Mouse (Mus musculus) adrenal gland, postnatal 36 days (tissue): ENCODE data around the gene Rtraf. TPM values are rescaled to one million over a fixed set of nuclear protein-coding genes. Genes with fewer than 3 reads are reported as not detected.
"Not testable (repeated sequence)": the region's sequence is repeated elsewhere in the genome, so short reads cannot be mapped to it uniquely, and the experiment has no call there.

Experiments
- DNase-seq, 2 experiments: peaks; one replicate each; pipeline ENCODE4 v3.0.0; 2021; ENCODE audit warnings: mixed read lengths in 1 of 2
- long read RNA-seq, 2 experiments: library from polyadenylated mRNA; stranded (forward); transcript quantifications; one replicate each; pipeline ENCODE4 v2.0.0; 2021; ENCODE audit warnings: borderline sequencing depth in 2 of 2
- total RNA-seq, 2 experiments: library from RNA; stranded (reverse); gene quantifications; 2 replicates each; pipeline ENCODE4 v1.2.3; 2021

The Rtraf gene
- 10 to 100 TPM; 74.1 to 76.9 TPM for total RNA-seq
- long read RNA-seq, experiment 1, transcript Rtraf-201 (8 exons, 1,562 nt) = major isoform, 186 of 246 reads
- long read RNA-seq, experiment 1, partial matches to known transcripts = 2 of 246 reads
- long read RNA-seq, experiment 1, other reads (novel, unspliced or antisense) = 58 of 246 reads
- long read RNA-seq, experiment 2, transcript Rtraf-201 (8 exons, 1,562 nt) = major isoform, 62 of 91 reads
- long read RNA-seq, experiment 2, partial matches to known transcripts = 0 of 91 reads
- long read RNA-seq, experiment 2, other reads (novel, unspliced or antisense) = 29 of 91 reads

- DNase-seq = peak; percentile 95 to 97
Measured at GRCm38 (mm10) chr14:19823321-19824142, at the start of gene Rtraf. TSS of gene Rtraf (minus strand) at chr14:19823824.

DNA sequence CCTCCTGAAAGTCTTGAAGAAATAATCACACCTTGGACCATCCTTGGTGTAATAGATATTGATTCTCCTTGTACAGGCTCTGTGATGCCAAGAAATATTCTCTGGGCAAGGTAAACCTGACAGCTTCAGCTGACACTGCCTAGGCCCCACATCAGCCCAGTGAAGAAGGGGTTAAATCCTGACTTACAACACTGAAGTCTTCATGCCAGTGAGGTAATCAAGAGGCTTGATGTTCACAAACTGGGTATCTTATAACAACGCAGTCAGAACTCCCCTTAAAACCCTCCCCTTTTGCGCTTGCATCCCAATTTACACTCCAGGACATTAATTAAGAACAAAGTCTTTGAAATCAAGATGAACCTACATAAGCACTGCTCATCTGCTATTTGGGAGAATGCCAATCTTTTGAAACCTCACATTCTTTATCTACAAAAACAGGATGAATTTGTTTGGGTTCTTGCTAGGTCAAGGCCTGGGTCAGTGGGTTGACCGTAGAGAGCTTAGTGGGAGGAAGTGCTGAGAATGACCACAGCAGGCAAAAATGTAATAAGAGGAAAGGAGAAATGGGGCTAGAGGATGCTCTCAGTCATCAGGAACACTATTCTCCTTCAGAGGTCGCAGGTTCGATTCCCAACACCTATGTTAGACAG lies 43.8 kb upstream of the Rtraf start:
- DNase-seq = peak; percentile 12 to 42

DNA sequence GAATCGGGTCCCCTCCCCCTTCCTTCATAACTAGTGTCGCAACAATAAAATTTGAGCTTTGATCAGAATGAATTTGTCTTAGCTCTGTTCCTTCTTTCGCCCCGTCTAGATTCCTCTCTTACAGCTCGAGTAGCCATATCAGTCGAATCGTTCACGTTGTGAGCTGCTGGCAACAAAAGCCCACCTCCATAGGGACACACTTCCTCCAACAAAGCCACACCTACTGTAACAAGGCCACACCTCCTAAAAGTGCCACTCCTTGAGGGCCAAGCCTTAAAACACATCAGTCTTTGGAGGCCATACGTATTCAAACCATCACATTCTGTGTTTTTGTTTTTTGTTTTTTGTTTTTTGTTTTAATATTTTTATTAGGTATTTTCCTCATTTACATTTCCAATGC lies 41.5 kb upstream of the Rtraf start:
- not testable (repeated sequence) for DNase-seq

DNA sequence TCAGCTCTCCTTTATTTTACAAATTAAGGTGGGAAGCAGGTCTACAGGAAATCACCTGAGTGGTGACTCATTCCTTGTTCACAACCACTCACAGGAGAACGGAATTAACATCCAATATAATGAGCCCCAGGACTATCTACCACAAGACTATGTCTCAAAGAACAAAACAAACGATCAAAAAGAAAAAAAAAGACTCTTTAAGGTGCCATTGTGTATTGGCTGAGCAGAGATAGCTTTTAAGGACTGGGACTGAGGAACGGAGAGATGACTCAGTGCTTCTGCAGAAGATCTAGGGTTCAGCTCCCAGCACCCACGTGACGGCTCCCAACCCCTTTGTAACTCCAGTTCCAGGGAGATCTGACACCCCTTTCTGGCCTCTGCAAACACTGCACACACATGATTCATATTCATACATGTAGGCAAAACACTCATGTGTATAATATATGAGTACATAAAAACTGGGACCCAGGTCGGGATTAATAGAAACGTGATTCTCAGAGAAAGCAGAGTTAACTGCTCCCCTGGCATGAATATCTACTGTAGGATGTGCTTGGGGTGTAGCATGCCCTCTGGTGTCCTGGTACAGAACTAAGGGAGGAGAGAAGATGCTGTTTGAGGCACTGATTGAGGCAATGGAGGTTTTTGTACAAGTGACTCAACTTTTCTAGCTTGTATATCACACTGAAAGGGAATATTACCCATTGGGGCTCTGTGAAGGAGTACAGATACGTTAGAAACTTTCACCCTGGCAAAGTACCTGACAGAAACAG lies 37.9 kb upstream of the Rtraf start:
- peak in 1 of 2 experiments; percentile 35 for DNase-seq

GRCm38 (mm10) chr14:19860281-19860680 lies 36.7 kb upstream of the Rtraf start:
- DNase-seq = no peak

GRCm38 (mm10) chr14:19858808-19859776 lies 35.5 kb upstream of the Rtraf start:
- DNase-seq = peak in 1 of 2 experiments; percentile 13

- no peak for DNase-seq
Measured at GRCm38 (mm10) chr14:19858279-19858678, 34.7 kb upstream of the Rtraf start.

GRCm38 (mm10) chr14:19853471-19853870 lies 29.8 kb upstream of the Rtraf start:
- no peak for DNase-seq

DNA sequence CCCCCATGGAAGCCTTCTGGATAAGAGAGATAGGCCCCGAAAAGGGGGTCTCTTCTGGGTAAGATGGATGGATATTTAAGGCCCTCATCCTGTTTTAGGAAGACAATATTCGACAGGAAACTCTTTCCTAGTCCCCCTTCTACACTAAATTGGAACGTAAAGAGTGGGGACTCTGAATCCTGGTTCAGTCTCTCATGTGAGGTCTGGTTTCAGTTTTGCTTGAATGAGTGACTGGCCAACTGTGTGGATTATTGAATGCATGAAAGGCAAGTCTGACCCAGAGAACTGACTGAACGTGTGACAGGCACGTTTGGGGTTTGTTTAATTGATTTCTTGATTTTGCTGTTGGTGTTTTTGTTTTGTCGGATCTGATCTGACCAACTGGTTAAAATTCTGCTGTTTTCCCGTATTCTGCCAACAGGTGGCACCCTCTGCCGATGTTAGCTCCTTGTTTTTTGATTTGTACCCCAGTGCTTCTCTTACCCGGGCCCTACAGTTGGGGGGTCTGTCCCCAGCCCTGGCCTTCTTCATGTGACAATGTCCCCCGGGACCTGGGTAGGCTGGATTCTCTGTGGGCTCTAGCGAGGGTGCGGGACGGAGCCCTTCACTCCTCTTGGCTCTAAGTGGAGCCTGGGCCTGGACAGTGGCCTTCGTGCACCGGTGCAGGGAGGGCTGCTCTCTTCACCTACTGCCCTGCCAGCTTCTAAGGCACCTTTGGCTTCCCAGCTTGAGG lies 16.1 kb upstream of the Rtraf start:
- DNase-seq = peak; percentile 57 to 74

- no peak for DNase-seq
Measured at GRCm38 (mm10) chr14:19836289-19836688, 12.7 kb upstream of the Rtraf start.

DNA sequence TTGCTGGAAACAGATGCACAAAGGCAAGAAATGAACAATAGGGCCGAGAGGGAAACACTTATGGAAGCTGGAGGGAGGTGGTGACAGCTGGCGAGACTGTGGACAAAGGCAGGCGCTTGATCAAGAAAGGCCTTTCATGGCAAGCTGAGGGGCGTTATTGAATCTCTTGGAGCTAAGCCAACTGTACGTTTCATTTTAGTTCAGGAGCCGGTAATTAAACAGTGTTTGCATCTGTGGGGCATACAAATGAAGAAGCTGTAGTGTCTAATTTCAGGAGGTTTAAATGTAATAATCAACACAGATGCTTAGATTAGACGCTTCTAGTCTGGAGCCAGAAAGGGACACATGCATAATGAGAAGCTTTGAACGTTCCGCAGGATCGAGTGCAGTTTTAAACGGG lies 1.9 kb upstream of the Rtraf start:
- DNase-seq = no peak

DNA sequence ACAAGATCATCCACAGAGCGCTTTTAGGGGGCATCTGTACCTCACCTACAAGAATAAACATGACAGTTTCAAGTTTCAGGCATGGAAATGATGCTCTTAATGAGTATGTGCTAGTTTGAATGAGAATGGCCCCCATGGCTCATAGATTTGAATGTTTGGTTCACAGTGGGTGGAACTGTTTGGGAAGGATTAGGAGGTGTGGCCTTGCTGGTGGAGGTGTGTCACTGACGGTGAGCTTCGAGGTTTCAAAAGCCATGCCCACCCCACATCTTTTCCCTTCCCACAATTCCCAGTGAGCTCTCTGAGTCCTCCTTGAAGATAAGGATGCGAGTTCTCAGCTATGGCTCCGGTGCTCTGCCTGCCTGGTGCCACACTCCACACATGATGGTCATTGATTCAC lies 1.9 kb downstream of the Rtraf start:
- no peak for DNase-seq

GRCm38 (mm10) chr14:19817949-19818348 lies 5.7 kb downstream of the Rtraf start:
- peak; percentile 80 to 84 for DNase-seq

DNA sequence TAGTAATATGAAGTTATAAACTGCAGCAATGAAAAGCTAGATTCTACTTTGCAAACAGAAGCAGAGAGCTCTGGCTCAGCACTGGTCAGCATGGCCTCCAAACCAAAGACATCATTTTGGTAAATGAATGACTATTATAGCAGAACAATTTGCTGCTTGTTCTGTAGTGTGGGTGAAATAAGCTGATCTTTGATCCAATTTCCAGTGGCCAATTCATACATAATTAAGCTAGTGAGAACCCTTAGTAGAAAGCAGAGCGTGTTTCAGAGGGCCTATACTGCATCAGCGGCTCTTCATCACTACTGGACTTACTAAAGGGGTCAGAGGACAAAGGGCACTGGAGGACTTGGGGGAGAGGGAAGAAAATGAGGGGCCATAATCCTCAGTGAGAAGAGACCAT lies 10.6 kb downstream of the Rtraf start:
- no peak for DNase-seq

DNA sequence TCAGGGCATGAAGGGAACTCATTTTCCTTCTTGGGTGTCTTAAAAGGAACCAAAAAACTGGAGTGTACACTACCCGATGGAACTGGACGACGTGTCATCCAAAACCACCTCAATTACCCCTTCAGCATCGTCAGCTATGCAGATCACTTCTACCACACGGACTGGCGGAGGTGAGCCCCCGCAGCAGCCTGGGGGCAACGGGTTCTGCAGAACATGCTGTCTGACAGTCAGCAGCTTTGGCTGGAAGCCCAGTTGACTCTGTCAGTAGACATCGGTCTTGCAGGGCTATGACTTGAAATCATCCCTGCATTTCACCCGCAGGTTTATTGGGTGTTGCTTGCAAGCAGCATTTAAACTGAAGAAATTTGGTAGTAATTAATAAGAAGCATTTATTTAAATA lies 13.7 kb downstream of the Rtraf start:
- DNase-seq = peak in 1 of 2 experiments; percentile 33

DNA sequence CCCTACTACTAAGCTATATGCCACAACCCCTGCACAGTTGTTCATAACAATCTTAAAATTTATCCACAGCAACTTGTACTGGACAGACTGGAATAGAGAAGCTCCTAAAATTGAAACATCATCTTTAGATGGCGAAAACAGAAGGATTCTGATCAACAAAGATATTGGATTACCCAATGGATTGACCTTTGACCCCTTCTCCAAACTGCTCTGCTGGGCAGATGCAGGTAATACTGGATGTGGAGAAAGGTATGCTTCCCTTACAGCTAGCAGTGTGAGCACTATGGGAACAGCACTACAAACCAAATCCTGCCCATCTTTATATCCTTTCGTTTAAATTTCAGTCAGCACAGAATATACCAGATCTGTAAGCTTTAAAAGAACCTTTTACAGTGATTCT lies 15.8 kb downstream of the Rtraf start:
- DNase-seq = no peak

- peak in 1 of 2 experiments; percentile 37 for DNase-seq
Measured at GRCm38 (mm10) chr14:19807339-19807738, 16.3 kb downstream of the Rtraf start.

GRCm38 (mm10) chr14:19803623-19804022 lies 20.0 kb downstream of the Rtraf start:
- peak; percentile 48 to 60 for DNase-seq

- DNase-seq = no peak
Measured at GRCm38 (mm10) chr14:19803222-19803621, 20.4 kb downstream of the Rtraf start.
